Mouse (Mus musculus) testis, adult 2 months (tissue): Measurements from ENCODE around the gene Rbms1.

Experiments used
- CTCF ChIP-seq: fragments of 200-500 bp; IDR thresholded peaks from 2 replicates; pipeline ENCODE4 v1.5.1; 2012; ENCODE audit warnings: low read depth, mild to moderate bottlenecking, inconsistent platforms, low read length, moderate library complexity; ENCODE audit not compliant: control insufficient read depth, insufficient read depth, insufficient replicate concordance
- POLR2A ChIP-seq: fragments of 200-500 bp; IDR thresholded peaks from 2 replicates; pipeline ENCODE4 v1.6.1; 2012; ENCODE audit warnings: low read depth, mild to moderate bottlenecking, inconsistent platforms, low read length, moderate library complexity; ENCODE audit not compliant: control insufficient read depth

- no peak for TF ChIP-seq POLR2A
- TF ChIP-seq CTCF, result no peak
Measured at GRCm38 (mm10) chr2:60867304-60867703, 95.7 kb downstream of the Rbms1 start.
